26 mouse cellular contexts compared by ENCODE assay signal in genomic region chr11:6130578-6130977, GRCm38 (mm10).
"Had no signal": no experiment of that assay in that cellular context is flagged by ENCODE, and none has a peak within 500 bp of the region (broad histone marks: within the 10 kb centered on the region; RNA-seq: fewer than 3 reads in every experiment).

No protein-coding gene starts in this region.

- H3K36me3 ChIP-seq: heart, embryonic 13.5 days; heart, embryonic 15.5 days; hindbrain, embryonic 15.5 days; kidney, embryonic 15.5 days; limb, embryonic 13.5 days; limb, embryonic 15.5 days; liver, embryonic 12.5 days had no signal

- ATAC-seq: hindbrain, postnatal 0 days; intestine, embryonic 16.5 days; liver, embryonic 12.5 days had no signal

- H3K9ac ChIP-seq: heart, embryonic 13.5 days; heart, embryonic 15.5 days; hindbrain, embryonic 13.5 days; hindbrain, embryonic 15.5 days; kidney, embryonic 15.5 days; limb, embryonic 13.5 days; limb, embryonic 15.5 days; liver, embryonic 12.5 days; liver, embryonic 14.5 days had no signal

- H3K27ac ChIP-seq: heart, adult 2 months; heart, embryonic 13.5 days; heart, embryonic 15.5 days; hindbrain, embryonic 13.5 days; hindbrain, embryonic 15.5 days; hindbrain, postnatal 0 days; kidney, embryonic 15.5 days; kidney, postnatal 0 days; layer of hippocampus, adult 2 months; left cerebral cortex, adult 2 months; limb, embryonic 13.5 days; limb, embryonic 15.5 days; liver, embryonic 12.5 days; liver, embryonic 14.5 days had no signal

- H3K9me3 ChIP-seq: heart, embryonic 13.5 days; heart, embryonic 15.5 days; hindbrain, embryonic 13.5 days; hindbrain, embryonic 15.5 days; kidney, embryonic 15.5 days; limb, embryonic 13.5 days; limb, embryonic 15.5 days; liver, embryonic 12.5 days had no signal

- H3K4me2 ChIP-seq: heart, embryonic 11.5 days; heart, embryonic 13.5 days; heart, embryonic 15.5 days; hindbrain, embryonic 13.5 days; hindbrain, embryonic 15.5 days; kidney, embryonic 15.5 days; limb, embryonic 13.5 days; limb, embryonic 15.5 days; liver, embryonic 12.5 days had no signal

- DNase-seq: gastrocnemius, postnatal 14 days; gastrocnemius, postnatal 36 days; heart, adult 2 months; heart, postnatal 14 days; heart, postnatal 36 days; kidney, adult 11 months; kidney, adult 2 months; kidney, adult 9 months; kidney, postnatal 25 days; kidney, postnatal 4 days; left cerebral cortex, postnatal 4 days had no signal

- H3K4me1 ChIP-seq: heart, embryonic 13.5 days; heart, embryonic 15.5 days; hindbrain, embryonic 13.5 days; hindbrain, embryonic 15.5 days; kidney, embryonic 15.5 days; limb, embryonic 13.5 days; limb, embryonic 15.5 days; liver, embryonic 12.5 days had no signal

- H3K27me3 ChIP-seq: heart, embryonic 13.5 days; heart, embryonic 15.5 days; hindbrain, embryonic 13.5 days; hindbrain, embryonic 15.5 days; kidney, embryonic 15.5 days; limb, embryonic 13.5 days; limb, embryonic 15.5 days; liver, embryonic 12.5 days had no signal

- H3K4me3 ChIP-seq: heart, adult 2 months; heart, embryonic 13.5 days; heart, embryonic 15.5 days; hindbrain, embryonic 13.5 days; hindbrain, embryonic 15.5 days; kidney, embryonic 15.5 days; layer of hippocampus, adult 2 months; left cerebral cortex, adult 2 months; limb, embryonic 13.5 days; limb, embryonic 15.5 days; liver, embryonic 12.5 days had no signal
